Mouse (Mus musculus) leukemia stem cell, adult 10-12 weeks (primary cell): Measurements from ENCODE around the gene Ppef1. TPM values are rescaled to one million over a fixed set of nuclear protein-coding genes. Genes with fewer than 3 reads are reported as not detected.

Source experiments
- polyA plus RNA-seq: library from polyadenylated mRNA; stranded (reverse); fragments of >175 nt; gene quantifications from 2 replicates; pipeline ENCODE4 v1.2.3, GENCODE M21; 2012; ENCODE audit warnings: low replicate concordance

Gene Ppef1
- polyA plus RNA-seq, result not detected in 2 replicates

GRCm38 (mm10) chrX:160735650-160736049 is at the start of gene Ppef1:
Gene Ppef1 (minus strand): TSS chrX:160735765.

GRCm38 (mm10) chrX:160767713-160768112 is 32.1 kb upstream of the Ppef1 start, which contains the start of gene Rs1:
Gene Rs1 (plus strand): TSS chrX:160768013.

Other genes starting within 250 kb of the Ppef1 start
- 4.6 and 5.2 TPM in 2 replicates for gene Phka2, start 233.6 kb downstream of the Ppef1 start, polyA plus RNA-seq
- not detected in 2 replicates for gene Rs1, start 32.2 kb upstream of the Ppef1 start, polyA plus RNA-seq
- gene Gja6, start 171.3 kb upstream of the Ppef1 start, polyA plus RNA-seq, result not detected in 2 replicates